Mouse (Mus musculus): ENCODE measurements around the gene Fibcd1.

DNA sequence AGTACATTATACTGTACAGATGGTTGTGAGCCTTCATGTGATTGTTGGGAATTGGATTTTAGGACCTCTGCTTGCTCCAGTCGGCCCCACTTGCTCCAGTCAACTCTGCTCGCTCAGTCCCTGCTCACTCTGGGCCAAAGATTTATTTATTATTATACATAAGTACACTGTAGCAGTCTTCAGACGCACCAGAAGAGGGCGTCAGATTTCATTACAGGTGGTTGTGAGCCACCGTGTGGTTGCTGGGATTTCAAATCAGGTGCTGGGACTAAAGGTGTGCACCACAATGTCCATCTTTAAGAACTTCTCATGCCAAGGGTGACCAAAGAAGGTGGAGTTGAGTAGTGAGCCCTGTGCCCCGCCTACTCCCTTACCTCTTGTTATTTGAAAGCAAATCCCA is 53.2 kb downstream of the Fibcd1 start:
- no peak for TF ChIP-seq MAX (IDR thresholded peaks at IDR 0.05; ENCODE audit: low read depth)
- no peak for TF ChIP-seq TCF12 (IDR thresholded peaks at IDR 0.05; ENCODE audit: insufficient read depth, poor library complexity, severe bottlenecking)
- TF ChIP-seq POLR2A (IDR thresholded peaks at IDR 0.05; ENCODE audit: insufficient read length, low read depth), result no peak
- TF ChIP-seq USF1 (IDR thresholded peaks at IDR 0.05; ENCODE audit: low read depth), result no peak
- no peak for TF ChIP-seq CEBPB (IDR thresholded peaks at IDR 0.05; ENCODE audit: insufficient read depth, poor library complexity, severe bottlenecking)
- no peak for TF ChIP-seq MYOG (IDR thresholded peaks at IDR 0.05; ENCODE audit: control insufficient read depth in 1 of 3, insufficient read depth in 1 of 3, insufficient read length in 2 of 3, low read depth in 2 of 3)
- no peak for TF ChIP-seq E2F4 (IDR thresholded peaks at IDR 0.05; ENCODE audit: insufficient read depth)
- TF ChIP-seq MYOD1 (IDR thresholded peaks at IDR 0.05; ENCODE audit: control insufficient read depth in 1 of 3, insufficient read length in 2 of 3, low read depth in 2 of 3), result no peak
- TF ChIP-seq POLR2AphosphoS2 (IDR thresholded peaks at IDR 0.05; ENCODE audit: insufficient read length, low read depth), result no peak
- TF ChIP-seq REST (IDR thresholded peaks at IDR 0.05; ENCODE audit: insufficient read depth, insufficient read length), result no peak
- TF ChIP-seq SRF (IDR thresholded peaks at IDR 0.05; ENCODE audit: control insufficient read depth, insufficient read length, low read depth), result no peak
- TF ChIP-seq TCF3 (IDR thresholded peaks at IDR 0.05; ENCODE audit: insufficient read length, low read depth), result no peak
